Mouse (Mus musculus): ENCODE measurements around the gene G6pdx.

DNA sequence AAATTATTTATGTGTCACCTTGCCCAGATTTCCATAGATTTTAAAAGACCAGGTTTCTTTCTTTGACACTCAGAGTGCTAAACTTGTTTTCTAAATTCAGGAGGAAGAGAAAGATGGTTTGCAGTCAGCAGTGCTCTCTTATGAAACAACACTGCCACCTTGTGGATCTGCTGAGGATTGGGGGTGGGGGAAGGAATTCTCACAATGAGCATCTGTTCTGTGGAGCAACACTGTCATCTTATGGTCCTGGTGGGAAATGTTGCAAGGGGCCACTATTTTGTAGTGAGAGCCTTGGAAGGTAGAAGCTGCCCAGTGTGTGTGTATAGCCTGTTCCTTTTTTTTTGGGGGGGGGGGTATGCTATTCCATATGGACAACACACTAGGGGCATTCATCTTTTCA is 15.6 kb downstream of the G6pdx start:
- no peak for TF ChIP-seq EP300 (IDR thresholded peaks at IDR 0.05; ENCODE audit: low read depth)
- peak; percentile 96 for TF ChIP-seq CTCF (IDR thresholded peaks at IDR 0.05; ENCODE audit: low read depth)
